Mouse (Mus musculus) CD4-positive, CD25-positive, alpha-beta regulatory T cell, adult 9 weeks (primary cell): ENCODE measurements around the gene Mecp2. TPM values are rescaled to one million over a fixed set of nuclear protein-coding genes. Genes with fewer than 3 reads are reported as not detected.

Experiments
- polyA plus RNA-seq: library from polyadenylated mRNA; unstranded; fragments of 100-300 nt; shearing (Covaris generic); gene quantifications from one replicate; pipeline ENCODE4 v1.2.1, GENCODE M21; 2017

The Mecp2 gene
- 38.4 TPM for polyA plus RNA-seq

DNA sequence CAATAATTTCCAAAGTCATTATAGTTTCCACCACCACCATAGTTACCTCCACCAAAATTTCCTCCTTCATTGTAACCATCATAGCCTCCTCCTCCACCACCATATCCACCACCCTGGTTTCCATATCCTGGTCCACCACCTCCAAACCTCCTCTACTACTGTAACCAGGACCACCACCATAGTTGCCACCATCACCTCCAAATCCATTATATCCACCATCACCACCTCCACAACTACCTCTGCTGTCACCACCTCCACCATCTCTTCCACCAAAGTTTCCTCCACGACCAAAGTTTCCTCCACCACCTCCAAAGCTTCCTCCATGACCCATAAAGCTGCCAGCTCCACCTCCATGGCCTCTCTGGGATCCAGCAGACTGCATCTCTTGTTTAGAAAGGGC, at the start of gene Mecp2:
Gene Mecp2, minus strand, starts transcription at position 101 of the 400 bp plus-strand sequence.

DNA sequence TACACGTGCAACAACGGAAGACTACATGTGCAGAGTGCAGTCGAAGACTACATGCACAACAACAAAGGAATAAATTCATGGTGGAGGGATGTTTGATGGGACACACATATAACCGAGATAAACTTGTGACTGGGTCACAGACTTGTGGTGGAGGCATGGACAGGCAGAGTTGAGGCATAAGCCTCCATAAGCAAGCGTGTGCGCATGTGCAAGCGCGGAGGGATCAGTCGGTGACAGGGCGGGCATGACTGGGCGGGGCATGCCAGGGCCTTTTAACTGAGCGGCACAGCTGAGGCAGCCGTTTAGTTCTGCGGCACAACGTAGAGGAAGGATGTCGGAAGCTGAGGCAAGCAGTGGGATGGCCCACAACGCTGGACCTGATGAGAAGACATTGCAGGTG, 41.8 kb upstream of the Mecp2 start, which contains the start of gene Tktl1:
Gene Tktl1, plus strand, starts transcription at position 301 of the 400 bp plus-strand sequence.

DNA sequence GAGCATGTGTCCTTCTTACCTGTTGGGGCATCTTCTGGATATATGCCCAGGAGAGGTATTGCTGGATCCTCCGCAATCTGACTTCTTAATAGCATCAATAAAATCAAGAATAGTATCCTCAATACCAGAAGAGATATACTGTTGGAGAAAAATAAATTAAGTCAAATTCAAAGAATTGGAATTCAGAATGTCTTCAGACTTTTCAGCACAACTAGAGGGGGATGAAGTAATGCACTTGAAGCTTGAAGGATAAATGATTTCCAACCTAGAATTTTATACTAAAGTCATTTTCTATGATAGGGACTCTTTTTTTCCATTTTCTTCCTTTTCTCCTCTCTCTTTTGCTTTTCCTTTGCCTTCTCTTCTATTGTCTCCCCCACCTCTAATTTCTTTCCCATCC, 32.6 kb upstream of the Mecp2 start, which contains the start of gene Tex28:
Gene Tex28, minus strand, starts transcription at position 101 of the 400 bp plus-strand sequence.

DNA sequence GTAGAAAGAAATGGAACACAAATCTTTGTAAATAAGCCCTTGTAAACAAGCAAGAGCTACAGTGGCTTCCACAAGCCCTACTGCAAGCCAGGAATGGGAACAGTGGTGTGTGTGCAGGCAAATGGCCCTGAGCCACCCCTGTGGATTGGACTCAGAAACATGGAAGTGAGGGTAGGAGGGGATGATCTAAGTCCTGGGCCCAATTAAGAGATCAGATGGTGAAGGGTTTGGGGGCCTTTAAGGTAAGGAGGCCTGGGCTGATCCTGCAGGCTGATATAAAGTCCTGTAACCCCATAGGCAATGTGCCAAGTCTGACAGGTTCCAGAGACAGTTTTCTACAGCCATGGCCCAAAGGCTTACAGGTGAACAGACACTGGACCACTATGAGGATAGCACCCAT, 8.0 kb downstream of the Mecp2 start, which contains the start of gene Opn1mw:
Gene Opn1mw, plus strand, starts transcription at position 301 of the 400 bp plus-strand sequence.

DNA sequence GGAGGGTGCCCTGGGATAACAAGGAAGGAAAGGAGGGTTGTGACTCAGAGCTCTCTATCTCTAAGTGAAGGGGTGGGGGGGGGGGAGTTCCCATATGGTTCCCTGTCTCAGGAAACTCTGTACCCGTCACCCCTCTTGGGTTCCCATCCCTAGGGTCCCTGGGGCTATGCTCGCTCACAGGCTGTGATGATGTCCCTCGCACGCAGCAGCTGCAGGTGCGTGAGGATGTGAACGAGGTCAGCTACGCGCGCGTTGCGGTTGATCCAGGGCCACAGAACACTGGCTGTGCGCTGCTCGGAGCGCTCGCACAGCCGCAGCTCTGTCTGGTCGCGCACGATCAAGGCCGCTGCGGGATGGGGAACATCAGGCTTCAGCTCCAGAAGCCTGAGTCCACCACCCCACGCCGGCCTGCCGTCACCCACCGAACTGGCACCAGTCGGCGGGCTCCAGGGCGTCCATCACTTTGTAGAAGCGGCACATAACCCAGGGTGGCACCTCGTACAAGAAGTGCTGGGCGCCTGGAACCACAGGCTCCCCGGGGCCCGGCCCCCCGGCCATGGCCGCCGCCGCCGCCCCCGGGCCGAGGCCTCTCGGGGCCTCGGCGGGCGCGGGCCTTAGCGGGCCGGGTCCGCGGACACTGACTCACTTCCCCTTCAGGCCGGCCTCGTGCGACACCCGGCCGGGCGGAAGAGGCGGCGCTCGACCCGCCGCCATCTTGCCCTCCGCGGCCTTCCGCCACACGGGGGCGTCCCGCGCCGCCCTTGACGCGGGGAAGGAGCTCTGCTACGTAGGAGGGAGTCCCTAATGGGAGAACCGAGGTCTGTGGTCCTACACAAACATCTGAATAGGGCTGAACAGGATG, 111.7 kb downstream of the Mecp2 start, which contains the start of gene Irak1:
Gene Irak1, minus strand, starts transcription at position 731 of the 862 bp plus-strand sequence.

Other genes starting within 250 kb of the Mecp2 start
- gene Avpr2, start 243.3 kb downstream of the Mecp2 start, polyA plus RNA-seq = 3.9 TPM
- 6.8 TPM for gene L1cam, start 239.3 kb downstream of the Mecp2 start, polyA plus RNA-seq
- gene Arhgap4, start 213.5 kb downstream of the Mecp2 start, polyA plus RNA-seq = 298 TPM
- 244 TPM for gene Naa10, start 213.4 kb downstream of the Mecp2 start, polyA plus RNA-seq
- 7.6 TPM for gene Renbp, start 204.5 kb downstream of the Mecp2 start, polyA plus RNA-seq
- 61.5 TPM for gene Hcfc1, start 169.0 kb downstream of the Mecp2 start, polyA plus RNA-seq
- gene Irak1, start 111.4 kb downstream of the Mecp2 start, polyA plus RNA-seq = 20.0 TPM
- not detected for gene Opn1mw, start 7.9 kb downstream of the Mecp2 start, polyA plus RNA-seq
- not detected for gene Tex28, start 32.5 kb upstream of the Mecp2 start, polyA plus RNA-seq
- 1.5 TPM for gene Tktl1, start 41.9 kb upstream of the Mecp2 start, polyA plus RNA-seq
- 379 TPM for gene Flna, start 114.5 kb upstream of the Mecp2 start, polyA plus RNA-seq
- gene Emd, start 119.3 kb upstream of the Mecp2 start, polyA plus RNA-seq = 70.3 TPM
- gene Rpl10, start 135.4 kb upstream of the Mecp2 start, polyA plus RNA-seq = 91.2 TPM
- gene Taz, start 146.5 kb upstream of the Mecp2 start, polyA plus RNA-seq = 187 TPM
- gene Dnase1l1, start 147.0 kb upstream of the Mecp2 start, polyA plus RNA-seq = 34.0 TPM
- gene Atp6ap1, start 161.7 kb upstream of the Mecp2 start, polyA plus RNA-seq = 197 TPM
- 309 TPM for gene Gdi1, start 169.6 kb upstream of the Mecp2 start, polyA plus RNA-seq
- gene Fam50a, start 177.7 kb upstream of the Mecp2 start, polyA plus RNA-seq = 31.0 TPM
- 5.7 TPM for gene Plxna3, start 193.7 kb upstream of the Mecp2 start, polyA plus RNA-seq
- 71.9 TPM for gene Lage3, start 218.3 kb upstream of the Mecp2 start, polyA plus RNA-seq
- 75.1 TPM for gene Ubl4a, start 237.9 kb upstream of the Mecp2 start, polyA plus RNA-seq
- gene Slc10a3, start 238.0 kb upstream of the Mecp2 start, polyA plus RNA-seq = 45.3 TPM